Mouse (Mus musculus): ENCODE measurements around the gene Cpeb2.
A peak's percentile ranks its signal among the peaks of the same experiment; 100 is the strongest.

Gene Cpeb2

GRCm38 (mm10) chr5:43232480-43233315 is at the start of gene Cpeb2:
Cpeb2 (plus strand) TSS chr5:43233170.
- peak; percentile 97 for DNase-seq

- DNase-seq: no peak
Measured at GRCm38 (mm10) chr5:43183556-43183955, 49.4 kb upstream of the Cpeb2 start.

GRCm38 (mm10) chr5:43184834-43185233 is 48.1 kb upstream of the Cpeb2 start:
- no peak for DNase-seq

- no peak for DNase-seq
Measured at GRCm38 (mm10) chr5:43185478-43185877, 47.5 kb upstream of the Cpeb2 start.

- peak; percentile 39 for DNase-seq
Measured at GRCm38 (mm10) chr5:43200686-43201085, 32.3 kb upstream of the Cpeb2 start.

GRCm38 (mm10) chr5:43206495-43207053 is 26.4 kb upstream of the Cpeb2 start:
- no peak for DNase-seq

- DNase-seq: no peak
Measured at GRCm38 (mm10) chr5:43217468-43217867, 15.5 kb upstream of the Cpeb2 start.

GRCm38 (mm10) chr5:43217987-43218846 is 14.8 kb upstream of the Cpeb2 start:
- no peak for DNase-seq

GRCm38 (mm10) chr5:43218847-43219132 is 14.2 kb upstream of the Cpeb2 start:
- DNase-seq: no peak

GRCm38 (mm10) chr5:43223359-43223758 is 9.6 kb upstream of the Cpeb2 start:
- no peak for DNase-seq

- DNase-seq: no peak
Measured at GRCm38 (mm10) chr5:43224245-43224644, 8.7 kb upstream of the Cpeb2 start.

GRCm38 (mm10) chr5:43226160-43226559 is 6.8 kb upstream of the Cpeb2 start:
- DNase-seq: no peak

GRCm38 (mm10) chr5:43227607-43228006 is 5.4 kb upstream of the Cpeb2 start:
- DNase-seq: no peak

- no peak for DNase-seq
Measured at GRCm38 (mm10) chr5:43231061-43231460, 1.9 kb upstream of the Cpeb2 start.

- DNase-seq: no peak
Measured at GRCm38 (mm10) chr5:43232149-43232479, 856 bp upstream of the Cpeb2 start.

GRCm38 (mm10) chr5:43233316-43234181 is 579 bp downstream of the Cpeb2 start:
- DNase-seq: peak; percentile 90

- peak; percentile 73 for DNase-seq
Measured at GRCm38 (mm10) chr5:43234321-43235185, 1.6 kb downstream of the Cpeb2 start.

GRCm38 (mm10) chr5:43235186-43235785 is 2.3 kb downstream of the Cpeb2 start:
- DNase-seq: peak; percentile 71

GRCm38 (mm10) chr5:43235997-43236396 is 3.0 kb downstream of the Cpeb2 start:
- no peak for DNase-seq

GRCm38 (mm10) chr5:43236476-43236875 is 3.5 kb downstream of the Cpeb2 start:
- no peak for DNase-seq

GRCm38 (mm10) chr5:43237238-43237637 is 4.3 kb downstream of the Cpeb2 start:
- no peak for DNase-seq
